Mouse (Mus musculus): ENCODE measurements at regions not wholly inside any gene's neighbourhood (a gene's known extent, or its start where the extent isn't known, plus 50 kb on each side); places are given as distances from the start of the nearest gene placed in this dataset.

DNA sequence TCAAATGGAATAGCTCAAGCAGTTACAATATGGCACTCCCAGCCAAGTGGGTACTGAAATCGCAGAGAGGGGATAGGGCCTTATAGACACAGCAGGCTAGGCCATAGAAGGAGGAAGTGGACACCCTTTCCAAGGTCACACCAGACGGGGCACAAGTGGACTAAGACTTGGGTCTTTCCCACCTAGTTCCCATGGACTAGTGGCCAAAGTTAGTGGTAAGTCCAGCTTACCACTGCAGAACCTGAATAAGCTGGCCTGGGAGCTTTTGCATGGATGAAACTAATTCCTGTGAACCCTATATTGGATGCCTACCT is 216.8 kb upstream of the Spdye4c start:
- Histone ChIP-seq H3K4me1 (replicated peaks; ENCODE audit: low read depth, low read length) (peaks cover 41% of the 10 kb centered on the region), H3K4me3 (replicated peaks; ENCODE audit: low read length) (no peak overlapping the region), H3K9me3 (ENCODE audit: low read length) (no peaks in the 10 kb centered on the region), H3K27me3 (ENCODE audit: insufficient read depth, low read length) (peaks cover 11% of the 10 kb centered on the region), H3K36me3 (ENCODE audit: insufficient read depth, low read length) (no peaks in the 10 kb centered on the region)
- TF ChIP-seq CTCF (conservative IDR thresholded peaks at IDR 0.05; ENCODE audit: low read length), result no peak
- no peak for TF ChIP-seq POU5F1 (IDR thresholded peaks at IDR 0.05; ENCODE audit: borderline replicate concordance, low read length)
- no peak for TF ChIP-seq NANOG (IDR thresholded peaks at IDR 0.05; ENCODE audit: borderline replicate concordance, low read length)

DNA sequence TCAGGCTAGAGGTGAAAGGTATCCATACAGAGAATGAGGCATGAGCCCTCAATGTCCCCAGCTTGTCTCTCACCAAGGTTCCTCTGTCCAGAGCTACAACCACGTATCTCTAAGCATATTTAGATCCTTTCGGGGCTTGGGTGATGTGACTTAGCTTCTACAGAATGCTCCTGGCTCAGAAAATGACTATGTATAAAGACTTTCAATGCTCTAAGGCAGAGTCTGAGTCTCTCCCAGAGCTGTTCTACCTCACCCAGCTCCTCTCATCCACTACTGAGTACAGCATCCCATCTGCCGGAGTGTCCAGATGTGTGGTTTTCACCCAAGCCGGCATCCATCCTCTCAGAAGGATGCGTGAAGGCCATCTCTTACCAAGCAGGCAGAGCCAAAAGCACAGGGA is 216.1 kb upstream of the Spdye4c start:
- Histone ChIP-seq H3K4me3 (replicated peaks; ENCODE audit: low read length) (no peak overlapping the region), H3K9me3 (ENCODE audit: low read length) (no peaks in the 10 kb centered on the region), H3K4me1 (replicated peaks; ENCODE audit: low read depth, low read length) (peaks cover 41% of the 10 kb centered on the region), H3K36me3 (ENCODE audit: insufficient read depth, low read length) (no peaks in the 10 kb centered on the region), H3K27me3 (ENCODE audit: insufficient read depth, low read length) (peaks cover 11% of the 10 kb centered on the region)
- TF ChIP-seq POU5F1 (IDR thresholded peaks at IDR 0.05; ENCODE audit: borderline replicate concordance, low read length) (no peak), NANOG (IDR thresholded peaks at IDR 0.05; ENCODE audit: borderline replicate concordance, low read length) (no peak), CTCF (conservative IDR thresholded peaks at IDR 0.05; ENCODE audit: low read length) (no peak)

DNA sequence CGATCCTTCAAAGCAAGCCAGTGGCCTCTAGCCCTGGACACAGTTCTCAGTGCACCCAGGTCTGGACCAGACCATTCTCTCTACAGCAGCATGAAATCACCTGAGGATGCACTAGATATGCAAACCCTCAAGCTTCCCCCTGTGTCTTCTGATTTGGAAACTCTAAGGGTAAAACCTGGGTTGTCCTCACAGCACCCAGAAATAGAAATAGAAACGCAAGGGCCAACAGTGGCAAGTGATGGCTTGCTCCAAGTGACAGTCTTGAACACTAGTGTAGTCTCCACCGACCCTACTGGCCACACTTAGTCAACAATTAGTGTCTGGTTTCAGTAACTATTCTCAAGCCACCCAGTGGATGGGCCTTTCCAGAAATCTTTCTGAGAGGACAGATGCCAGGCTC is 215.2 kb upstream of the Spdye4c start:
- Histone ChIP-seq H3K36me3 (ENCODE audit: insufficient read depth, low read length) (no peaks in the 10 kb centered on the region), H3K27me3 (ENCODE audit: insufficient read depth, low read length) (peaks cover 11% of the 10 kb centered on the region), H3K4me3 (replicated peaks; ENCODE audit: low read length) (no peak overlapping the region), H3K4me1 (replicated peaks; ENCODE audit: low read depth, low read length) (peaks cover 46% of the 10 kb centered on the region), H3K9me3 (ENCODE audit: low read length) (no peaks in the 10 kb centered on the region)
- no peak for TF ChIP-seq POU5F1 (IDR thresholded peaks at IDR 0.05; ENCODE audit: borderline replicate concordance, low read length)

DNA sequence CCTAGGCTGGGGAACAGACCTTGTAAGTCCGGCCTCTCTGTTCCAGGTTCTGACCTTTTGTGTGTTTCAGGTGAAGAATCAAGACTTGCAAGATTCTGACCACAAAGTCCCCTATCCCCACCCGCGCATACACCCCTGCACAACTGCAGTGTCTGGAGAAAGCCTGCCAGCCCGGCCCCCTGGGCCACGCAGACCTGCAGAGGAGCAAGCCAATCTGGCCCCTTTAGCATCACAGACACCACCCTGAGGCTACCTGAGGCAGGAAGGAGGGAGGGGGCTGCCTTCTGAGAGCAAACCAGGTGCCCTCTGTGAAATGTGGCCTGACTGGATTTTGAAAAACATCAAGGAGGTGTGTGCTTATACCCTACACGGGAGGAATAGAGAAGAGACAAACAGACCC is 213.8 kb upstream of the Spdye4c start:
- Histone ChIP-seq H3K4me1 (replicated peaks; ENCODE audit: low read depth, low read length) (peaks cover 40% of the 10 kb centered on the region), H3K27me3 (ENCODE audit: insufficient read depth, low read length) (peaks cover 11% of the 10 kb centered on the region), H3K4me3 (replicated peaks; ENCODE audit: low read length) (no peak overlapping the region; the same call in 1 of the 2 replicates), H3K36me3 (ENCODE audit: insufficient read depth, low read length) (no peaks in the 10 kb centered on the region), H3K9me3 (ENCODE audit: low read length) (no peaks in the 10 kb centered on the region)
- TF ChIP-seq CTCF (conservative IDR thresholded peaks at IDR 0.05; ENCODE audit: low read length) (no peak), NANOG (IDR thresholded peaks at IDR 0.05; ENCODE audit: borderline replicate concordance, low read length) (no peak), POU5F1 (IDR thresholded peaks at IDR 0.05; ENCODE audit: borderline replicate concordance, low read length) (no peak)

DNA sequence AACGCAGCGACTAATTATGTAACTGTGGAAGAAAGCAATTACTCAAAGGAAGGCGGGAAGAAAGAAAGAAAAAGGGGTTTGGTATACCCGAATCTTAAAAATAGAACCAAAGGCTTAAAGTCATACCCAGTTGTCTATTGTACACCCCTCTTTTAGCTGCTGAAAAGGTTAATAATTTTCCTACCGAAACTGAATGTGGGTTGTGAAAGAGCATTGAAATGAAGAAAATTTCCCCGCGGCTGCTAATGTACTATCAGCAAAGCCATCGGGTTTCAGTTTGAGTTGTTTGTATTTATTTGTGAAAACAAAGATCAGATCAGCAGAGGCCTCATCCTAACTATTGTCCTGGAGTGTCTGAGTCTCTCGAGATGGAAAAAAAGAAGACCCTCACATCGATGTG is 213.3 kb upstream of the Spdye4c start:
- peaks cover 35% of the 10 kb centered on the region for H3K4me1 ChIP-seq (replicated peaks; ENCODE audit: low read depth, low read length)

DNA sequence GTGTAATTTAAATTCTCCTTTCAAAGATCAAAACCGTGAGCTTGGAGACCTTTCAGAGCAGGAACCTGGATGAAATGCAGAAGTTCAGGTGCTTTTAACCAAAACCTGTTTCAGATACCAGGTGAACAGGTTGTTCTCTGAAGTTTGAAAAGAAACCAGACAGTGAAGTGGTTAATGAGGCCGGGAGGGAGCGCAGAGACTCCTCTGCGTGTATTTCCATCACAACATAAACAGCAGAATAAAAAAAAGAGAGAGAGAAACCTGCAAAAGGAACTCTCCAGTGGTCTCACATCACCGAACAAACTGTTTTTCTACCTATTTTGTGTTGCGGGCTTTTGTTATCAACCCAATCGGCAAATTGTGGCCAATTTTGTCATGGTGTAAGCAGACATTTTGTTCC is 212.6 kb upstream of the Spdye4c start:
- no peak for TF ChIP-seq POU5F1 (IDR thresholded peaks at IDR 0.05; ENCODE audit: borderline replicate concordance, low read length)
- TF ChIP-seq CTCF (conservative IDR thresholded peaks at IDR 0.05; ENCODE audit: low read length), result no peak
- TF ChIP-seq NANOG (IDR thresholded peaks at IDR 0.05; ENCODE audit: borderline replicate concordance, low read length), result no peak
- Histone ChIP-seq H3K4me1 (replicated peaks; ENCODE audit: low read depth, low read length) (peaks cover 27% of the 10 kb centered on the region), H3K9me3 (ENCODE audit: low read length) (no peaks in the 10 kb centered on the region), H3K4me3 (replicated peaks; ENCODE audit: low read length) (no peak overlapping the region), H3K27me3 (ENCODE audit: insufficient read depth, low read length) (peaks cover 11% of the 10 kb centered on the region), H3K36me3 (ENCODE audit: insufficient read depth, low read length) (no peaks in the 10 kb centered on the region)

More for the DNA sequence above, 213.3 kb upstream of the Spdye4c start:
- Histone ChIP-seq H3K4me3 (replicated peaks; ENCODE audit: low read length) (no peak overlapping the region), H3K27me3 (ENCODE audit: insufficient read depth, low read length) (peaks cover 11% of the 10 kb centered on the region), H3K9me3 (ENCODE audit: low read length) (no peaks in the 10 kb centered on the region), H3K36me3 (ENCODE audit: insufficient read depth, low read length) (no peaks in the 10 kb centered on the region)
- TF ChIP-seq POU5F1 (IDR thresholded peaks at IDR 0.05; ENCODE audit: borderline replicate concordance, low read length), result no peak
- TF ChIP-seq CTCF (conservative IDR thresholded peaks at IDR 0.05; ENCODE audit: low read length), result no peak
- no peak for TF ChIP-seq NANOG (IDR thresholded peaks at IDR 0.05; ENCODE audit: borderline replicate concordance, low read length)

DNA sequence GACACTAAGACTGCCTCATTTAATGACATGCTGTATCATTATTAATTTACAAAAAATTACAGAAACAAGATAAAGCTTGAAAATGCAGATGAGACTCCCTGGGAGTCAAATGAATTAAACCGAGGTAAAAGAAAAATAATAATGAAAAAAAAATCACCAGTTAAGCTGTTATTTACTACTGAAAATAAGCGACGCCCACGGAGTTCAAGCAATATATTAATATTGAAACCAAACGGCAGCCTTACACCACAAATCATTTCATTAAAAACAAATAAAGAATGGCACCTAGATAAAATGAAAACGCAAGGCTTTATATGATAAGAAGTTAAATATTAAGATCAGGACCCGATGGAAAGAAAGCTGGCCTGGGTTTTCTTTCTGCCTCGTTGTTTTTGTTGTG is 211.9 kb upstream of the Spdye4c start:
- no peak overlapping the region for H3K4me3 ChIP-seq (replicated peaks; ENCODE audit: low read length)
- H3K9me3 ChIP-seq (ENCODE audit: low read length), result no peaks in the 10 kb centered on the region
- TF ChIP-seq CTCF (conservative IDR thresholded peaks at IDR 0.05; ENCODE audit: low read length) (no peak), POU5F1 (IDR thresholded peaks at IDR 0.05; ENCODE audit: borderline replicate concordance, low read length) (no peak), NANOG (IDR thresholded peaks at IDR 0.05; ENCODE audit: borderline replicate concordance, low read length) (no peak)

DNA sequence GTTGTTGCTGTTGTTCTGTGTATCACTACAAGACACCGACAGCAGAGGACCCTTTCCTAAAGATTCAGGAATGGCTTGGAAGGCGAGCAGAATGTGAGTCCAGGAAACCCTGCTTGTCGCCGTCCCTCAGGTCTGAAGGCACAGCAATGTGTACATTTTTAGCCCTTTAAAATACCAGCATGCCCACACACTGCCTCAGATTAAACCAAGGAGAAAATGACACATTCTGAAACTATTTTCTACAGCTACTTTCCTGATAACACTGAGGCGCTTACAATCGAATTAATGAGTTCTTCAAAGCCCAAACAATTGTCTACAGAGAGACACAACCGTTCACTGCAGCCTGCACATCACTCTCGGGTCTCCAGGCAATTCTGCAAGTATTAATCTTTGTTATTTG is 211.5 kb upstream of the Spdye4c start:
- Histone ChIP-seq H3K36me3 (ENCODE audit: insufficient read depth, low read length) (no peaks in the 10 kb centered on the region), H3K4me1 (replicated peaks; ENCODE audit: low read depth, low read length) (peaks cover 18% of the 10 kb centered on the region), H3K9me3 (ENCODE audit: low read length) (no peaks in the 10 kb centered on the region), H3K4me3 (replicated peaks; ENCODE audit: low read length) (no peak overlapping the region), H3K27me3 (ENCODE audit: insufficient read depth, low read length) (peaks cover 11% of the 10 kb centered on the region)
- TF ChIP-seq NANOG (IDR thresholded peaks at IDR 0.05; ENCODE audit: borderline replicate concordance, low read length), result no peak
- TF ChIP-seq CTCF (conservative IDR thresholded peaks at IDR 0.05; ENCODE audit: low read length), result no peak
- no peak for TF ChIP-seq POU5F1 (IDR thresholded peaks at IDR 0.05; ENCODE audit: borderline replicate concordance, low read length)

More for the DNA sequence above, 211.9 kb upstream of the Spdye4c start:
- Histone ChIP-seq H3K36me3 (ENCODE audit: insufficient read depth, low read length) (no peaks in the 10 kb centered on the region), H3K4me1 (replicated peaks; ENCODE audit: low read depth, low read length) (peaks cover 20% of the 10 kb centered on the region), H3K27me3 (ENCODE audit: insufficient read depth, low read length) (peaks cover 11% of the 10 kb centered on the region)

DNA sequence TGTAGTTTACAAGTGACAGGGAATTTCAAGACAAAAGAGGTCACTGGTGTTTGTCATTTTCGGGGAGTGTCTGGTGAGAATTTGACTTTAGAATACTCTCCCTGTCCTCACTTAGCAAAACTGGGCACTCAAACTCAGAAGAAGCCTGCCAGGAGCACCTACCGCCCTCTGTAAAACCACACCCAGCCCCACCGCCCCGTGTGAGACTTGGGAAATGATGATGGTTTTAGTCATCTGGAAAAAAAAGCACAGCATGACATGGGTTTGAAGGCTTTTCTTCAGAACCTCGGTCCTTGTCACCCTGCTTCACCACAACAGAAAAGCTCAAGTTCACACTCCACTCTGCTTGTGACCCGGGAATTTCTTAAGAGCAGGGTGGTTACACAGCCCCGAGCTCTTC is 210.4 kb upstream of the Spdye4c start:
- H3K9me3 ChIP-seq (ENCODE audit: low read length), result no peaks in the 10 kb centered on the region
- H3K4me3 ChIP-seq (replicated peaks; ENCODE audit: low read length), result no peak overlapping the region
- H3K4me1 ChIP-seq (replicated peaks; ENCODE audit: low read depth, low read length), result peaks cover 18% of the 10 kb centered on the region
- TF ChIP-seq POU5F1 (IDR thresholded peaks at IDR 0.05; ENCODE audit: borderline replicate concordance, low read length) (no peak), NANOG (IDR thresholded peaks at IDR 0.05; ENCODE audit: borderline replicate concordance, low read length) (no peak), CTCF (conservative IDR thresholded peaks at IDR 0.05; ENCODE audit: low read length) (no peak)
- no peaks in the 10 kb centered on the region for H3K36me3 ChIP-seq (ENCODE audit: insufficient read depth, low read length)
- H3K27me3 ChIP-seq (ENCODE audit: insufficient read depth, low read length), result peaks cover 7% of the 10 kb centered on the region; the same call in 1 of the 2 replicates

All from E14TG2a.4 (cell line).